Mouse (Mus musculus): ENCODE data around the gene Gm7298. TPM values are rescaled to one million over a fixed set of nuclear protein-coding genes. Genes with fewer than 3 reads are reported as not detected.

Gm7298 gene
- not detected for polyA plus RNA-seq (2017; shearing (Covaris generic))

GRCm38 (mm10) chr6:121732632-121733031 is at the start of gene Gm7298:
Gene Gm7298, plus strand, starts transcription at chr6:121732932.

GRCm38 (mm10) chr6:121838271-121838670 is 105.5 kb downstream of the Gm7298 start, which contains the start of gene Mug1:
Gene Mug1, plus strand, starts transcription at chr6:121838541.

Other genes with a start within 250 kb of the Gm7298 start
- gene A2m, start 97.6 kb upstream of the Gm7298 start, polyA plus RNA-seq (2017; shearing (Covaris generic)): not detected
- not detected for gene Mug1, start 105.6 kb downstream of the Gm7298 start, polyA plus RNA-seq (2017; shearing (Covaris generic))